Mouse (Mus musculus): ENCODE measurements around the gene Cdk11b. TPM values are rescaled to one million over a fixed set of nuclear protein-coding genes. Genes with fewer than 3 reads are reported as not detected.

Gene Cdk11b
- polyA plus RNA-seq, 1 experiment from 2014 or later = 50.0 TPM

DNA sequence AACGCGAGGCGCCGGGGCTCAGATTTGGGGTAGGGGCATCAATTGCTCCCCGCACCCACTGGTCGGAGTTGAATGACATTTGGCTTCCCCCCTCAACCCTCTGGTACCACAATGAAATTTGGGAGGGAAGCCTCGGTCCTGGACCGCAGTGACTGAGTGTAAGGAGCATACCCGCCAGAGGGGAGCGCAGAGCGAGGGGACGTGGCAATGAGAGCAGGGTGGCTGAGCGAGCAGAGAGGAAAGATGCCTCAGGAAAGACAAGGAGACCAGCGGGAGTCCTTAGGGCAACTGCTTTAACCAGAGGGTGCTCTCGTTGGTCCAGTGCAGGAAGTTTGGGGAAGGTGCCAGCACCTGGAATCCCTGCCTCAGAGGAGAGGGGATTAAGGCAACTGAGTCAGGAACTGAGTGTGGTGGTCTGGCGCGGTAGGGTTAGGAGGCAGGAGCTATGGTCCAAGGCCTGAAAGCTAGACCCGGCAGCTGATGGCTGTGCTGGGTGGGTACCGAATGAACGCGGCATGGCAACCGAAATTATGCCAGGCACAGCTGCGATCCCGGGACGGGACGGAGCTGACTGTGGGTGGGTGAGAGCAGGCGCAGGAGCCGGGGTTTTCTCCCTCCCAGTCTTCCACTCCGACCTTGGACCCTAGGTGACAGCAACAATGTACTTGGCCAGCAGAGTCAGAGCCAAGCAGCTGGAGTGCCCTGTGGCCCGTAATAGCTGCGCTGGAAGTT is 29.0 kb downstream of the Cdk11b start:
- peak; percentile 40 for ATAC-seq
- 2% methylated on average over 31 of the region's 31 CpGs for WGBS

GRCm38 (mm10) chr4:155654183-155654455 is 29.5 kb downstream of the Cdk11b start:
- H3K4me1 ChIP-seq (ENCODE audit: control insufficient read depth, insufficient read depth, low read depth, low read length) = peaks cover 27% of the 10 kb centered on the region
- peak overlapping the region; percentile 53 for H3K4me2 ChIP-seq (ENCODE audit: low read length)
- peaks cover 56% of the 10 kb centered on the region for H3K27me3 ChIP-seq (replicated peaks; ENCODE audit: control insufficient read depth, insufficient read depth, low read length)
- peaks cover 37% of the 10 kb centered on the region for H3K36me3 ChIP-seq (ENCODE audit: control insufficient read depth, insufficient read depth, low read length)
- peak overlapping the region; percentile 30; the same call in 1 of the 2 replicates for H3K9ac ChIP-seq (ENCODE audit: low read depth, low read length)
- no peak overlapping the region for H3K27ac ChIP-seq (ENCODE audit: low read depth, low read length)
- no peak for ATAC-seq
- no peaks in the 10 kb centered on the region for H3K9me3 ChIP-seq (ENCODE audit: control insufficient read depth, low read length)
- H3K4me3 ChIP-seq (ENCODE audit: low read length) = peak overlapping the region; percentile 28; the same call in 1 of the 2 replicates
- 6% methylated on average over 6 of the region's 6 CpGs for WGBS

More for the DNA sequence above, 29.0 kb downstream of the Cdk11b start:
- H3K9me3 ChIP-seq (ENCODE audit: control insufficient read depth, low read length) = no peaks in the 10 kb centered on the region
- peaks cover 39% of the 10 kb centered on the region for H3K36me3 ChIP-seq (ENCODE audit: control insufficient read depth, insufficient read depth, low read length)
- peak overlapping the region; percentile 56 for H3K9ac ChIP-seq (ENCODE audit: low read depth, low read length)
- peak overlapping the region; percentile 72 for H3K4me2 ChIP-seq (ENCODE audit: low read length)
- peaks cover 27% of the 10 kb centered on the region for H3K4me1 ChIP-seq (ENCODE audit: control insufficient read depth, insufficient read depth, low read depth, low read length)
- peaks cover 56% of the 10 kb centered on the region for H3K27me3 ChIP-seq (replicated peaks; ENCODE audit: control insufficient read depth, insufficient read depth, low read length)
- H3K4me3 ChIP-seq (ENCODE audit: low read length) = peak overlapping the region; percentile 36
- H3K27ac ChIP-seq (ENCODE audit: low read depth, low read length) = no peak overlapping the region

- Histone ChIP-seq H3K36me3 (ENCODE audit: control insufficient read depth, insufficient read depth, low read length) (peaks cover 36% of the 10 kb centered on the region), H3K4me3 (ENCODE audit: low read length) (peak overlapping the region; percentile 28), H3K9ac (ENCODE audit: low read depth, low read length) (peak overlapping the region; percentile 30), H3K4me1 (ENCODE audit: control insufficient read depth, insufficient read depth, low read depth, low read length) (peaks cover 27% of the 10 kb centered on the region), H3K9me3 (ENCODE audit: control insufficient read depth, low read length) (no peaks in the 10 kb centered on the region), H3K4me2 (ENCODE audit: low read length) (peak overlapping the region; percentile 53), H3K27me3 (replicated peaks; ENCODE audit: control insufficient read depth, insufficient read depth, low read length) (peaks cover 56% of the 10 kb centered on the region), H3K27ac (ENCODE audit: low read depth, low read length) (no peak overlapping the region)
- ATAC-seq = peak; percentile 38
- WGBS = 6% methylated on average over 52 of the region's 52 CpGs
Measured at GRCm38 (mm10) chr4:155654456-155655298, 30.0 kb downstream of the Cdk11b start.

DNA sequence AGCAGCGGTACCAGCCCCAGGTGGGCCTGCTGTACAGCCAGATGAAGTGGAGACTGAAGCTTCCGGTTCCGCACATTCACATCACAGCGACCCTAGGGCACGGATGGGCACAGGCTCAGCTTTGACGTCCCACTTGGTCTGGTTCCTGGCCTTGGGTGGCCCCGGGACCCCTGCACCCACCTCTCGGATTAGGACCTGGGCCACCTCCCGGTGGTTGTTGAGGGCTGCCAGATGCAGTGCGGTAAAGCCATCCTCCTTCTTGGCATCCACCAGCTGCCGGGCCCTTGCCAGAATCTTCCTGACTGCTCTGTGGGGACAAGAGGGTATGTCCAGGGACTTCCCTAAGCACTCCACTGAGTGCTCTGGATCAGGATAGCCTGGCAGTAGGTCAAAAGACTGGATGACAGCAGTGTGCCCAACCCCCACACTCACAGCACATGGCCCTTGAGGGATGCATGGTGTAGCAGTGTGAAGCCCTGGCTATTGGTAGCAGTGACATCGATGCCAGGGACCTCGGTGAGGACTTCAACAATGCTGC is 31.6 kb downstream of the Cdk11b start:
- ATAC-seq = no peak
- Histone ChIP-seq H3K9me3 (ENCODE audit: control insufficient read depth, low read length) (no peaks in the 10 kb centered on the region), H3K27me3 (replicated peaks; ENCODE audit: control insufficient read depth, insufficient read depth, low read length) (peaks cover 44% of the 10 kb centered on the region), H3K36me3 (ENCODE audit: control insufficient read depth, insufficient read depth, low read length) (peaks cover 22% of the 10 kb centered on the region), H3K4me2 (ENCODE audit: low read length) (no peak overlapping the region), H3K27ac (ENCODE audit: low read depth, low read length) (no peak overlapping the region), H3K4me3 (ENCODE audit: low read length) (no peak overlapping the region), H3K4me1 (ENCODE audit: control insufficient read depth, insufficient read depth, low read depth, low read length) (peaks cover 27% of the 10 kb centered on the region), H3K9ac (ENCODE audit: low read depth, low read length) (no peak overlapping the region)
- WGBS = 88% methylated on average over 13 of the region's 13 CpGs

DNA sequence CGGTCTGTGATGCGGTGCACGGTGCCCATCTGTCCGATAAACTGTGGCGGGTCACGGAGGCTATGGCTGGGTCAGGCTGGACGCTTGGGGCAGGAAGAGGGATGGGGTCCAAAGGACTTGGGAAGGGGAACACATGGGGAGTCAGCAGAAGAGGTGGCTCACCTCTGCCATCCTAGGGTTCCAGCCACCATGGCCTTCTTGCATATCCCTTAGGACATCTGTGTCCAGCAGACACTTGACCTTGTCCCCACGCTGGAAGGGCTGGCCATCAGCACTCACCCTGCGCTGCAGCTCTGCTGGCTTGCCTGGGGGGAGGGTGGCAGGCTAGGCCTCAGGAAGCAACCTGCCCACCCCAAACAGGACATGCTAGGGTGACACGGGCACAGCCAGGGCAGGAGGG is 34.3 kb downstream of the Cdk11b start:
- H3K4me2 ChIP-seq (ENCODE audit: low read length) = no peak overlapping the region
- H3K27ac ChIP-seq (ENCODE audit: low read depth, low read length) = no peak overlapping the region
- H3K9me3 ChIP-seq (ENCODE audit: control insufficient read depth, low read length) = no peaks in the 10 kb centered on the region
- no peak overlapping the region for H3K4me3 ChIP-seq (ENCODE audit: low read length)
- H3K27me3 ChIP-seq (replicated peaks; ENCODE audit: control insufficient read depth, insufficient read depth, low read length) = peaks cover 29% of the 10 kb centered on the region
- 88% methylated on average over 10 of the region's 10 CpGs for WGBS
- ATAC-seq = no peak
- peaks cover 11% of the 10 kb centered on the region for H3K4me1 ChIP-seq (ENCODE audit: control insufficient read depth, insufficient read depth, low read depth, low read length)
- peaks cover 21% of the 10 kb centered on the region for H3K36me3 ChIP-seq (ENCODE audit: control insufficient read depth, insufficient read depth, low read length)
- H3K9ac ChIP-seq (ENCODE audit: low read depth, low read length) = no peak overlapping the region

DNA sequence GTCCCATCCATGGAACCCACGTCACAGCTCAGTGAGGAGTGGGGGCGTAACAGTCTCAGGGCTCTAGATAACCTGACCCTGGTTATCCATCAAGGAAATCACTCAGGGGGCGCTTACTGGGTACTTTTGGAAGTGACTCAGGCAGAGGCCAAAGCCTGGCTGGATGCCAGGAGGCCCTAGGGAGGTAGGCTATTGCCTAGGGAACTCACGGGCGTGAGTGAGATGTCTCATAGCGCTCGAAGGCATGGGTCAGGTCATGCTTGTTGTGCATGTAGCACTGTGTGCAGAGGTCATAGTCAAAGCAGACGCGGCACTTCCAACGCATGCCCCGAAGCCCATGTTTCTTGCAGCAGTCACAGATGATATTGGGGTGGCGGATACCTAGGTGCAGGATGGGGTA is 36.0 kb downstream of the Cdk11b start:
- ATAC-seq = no peak
- Histone ChIP-seq H3K9ac (ENCODE audit: low read depth, low read length) (no peak overlapping the region), H3K36me3 (ENCODE audit: control insufficient read depth, insufficient read depth, low read length) (peaks cover 23% of the 10 kb centered on the region), H3K27ac (ENCODE audit: low read depth, low read length) (no peak overlapping the region), H3K4me2 (ENCODE audit: low read length) (no peak overlapping the region), H3K27me3 (replicated peaks; ENCODE audit: control insufficient read depth, insufficient read depth, low read length) (peaks cover 13% of the 10 kb centered on the region), H3K4me1 (ENCODE audit: control insufficient read depth, insufficient read depth, low read depth, low read length) (no peaks in the 10 kb centered on the region), H3K4me3 (ENCODE audit: low read length) (no peak overlapping the region), H3K9me3 (ENCODE audit: control insufficient read depth, low read length) (no peaks in the 10 kb centered on the region)
- WGBS = 83% methylated on average over 12 of the region's 12 CpGs

DNA sequence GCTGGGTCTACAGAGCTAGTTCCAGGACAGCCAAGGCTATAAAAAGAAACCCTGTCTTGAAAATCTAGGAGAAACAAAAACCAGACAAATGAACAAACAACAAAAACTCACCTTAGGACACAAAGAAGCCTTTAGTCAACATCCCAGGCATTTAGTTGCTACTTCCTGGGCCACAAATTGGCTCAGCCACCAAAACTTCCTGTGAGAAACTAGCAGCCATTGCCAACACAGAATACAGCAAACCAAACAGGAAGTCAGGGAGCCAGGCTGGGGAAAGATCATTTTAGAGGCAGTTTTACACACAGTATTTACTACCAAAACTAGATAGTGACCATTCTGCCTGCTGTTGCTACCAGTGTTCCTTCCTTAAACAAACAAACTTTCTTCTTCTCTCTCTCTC is 42.2 kb downstream of the Cdk11b start:
- Histone ChIP-seq H3K9ac (ENCODE audit: low read depth, low read length) (no peak overlapping the region), H3K4me2 (ENCODE audit: low read length) (no peak overlapping the region), H3K27ac (ENCODE audit: low read depth, low read length) (no peak overlapping the region), H3K9me3 (ENCODE audit: control insufficient read depth, low read length) (no peaks in the 10 kb centered on the region), H3K4me1 (ENCODE audit: control insufficient read depth, insufficient read depth, low read depth, low read length) (peaks cover 6% of the 10 kb centered on the region), H3K36me3 (ENCODE audit: control insufficient read depth, insufficient read depth, low read length) (peaks cover 6% of the 10 kb centered on the region; the same call in 1 of the 2 replicates), H3K4me3 (ENCODE audit: low read length) (no peak overlapping the region), H3K27me3 (replicated peaks; ENCODE audit: control insufficient read depth, insufficient read depth, low read length) (no peaks in the 10 kb centered on the region)
- no peak for ATAC-seq

DNA sequence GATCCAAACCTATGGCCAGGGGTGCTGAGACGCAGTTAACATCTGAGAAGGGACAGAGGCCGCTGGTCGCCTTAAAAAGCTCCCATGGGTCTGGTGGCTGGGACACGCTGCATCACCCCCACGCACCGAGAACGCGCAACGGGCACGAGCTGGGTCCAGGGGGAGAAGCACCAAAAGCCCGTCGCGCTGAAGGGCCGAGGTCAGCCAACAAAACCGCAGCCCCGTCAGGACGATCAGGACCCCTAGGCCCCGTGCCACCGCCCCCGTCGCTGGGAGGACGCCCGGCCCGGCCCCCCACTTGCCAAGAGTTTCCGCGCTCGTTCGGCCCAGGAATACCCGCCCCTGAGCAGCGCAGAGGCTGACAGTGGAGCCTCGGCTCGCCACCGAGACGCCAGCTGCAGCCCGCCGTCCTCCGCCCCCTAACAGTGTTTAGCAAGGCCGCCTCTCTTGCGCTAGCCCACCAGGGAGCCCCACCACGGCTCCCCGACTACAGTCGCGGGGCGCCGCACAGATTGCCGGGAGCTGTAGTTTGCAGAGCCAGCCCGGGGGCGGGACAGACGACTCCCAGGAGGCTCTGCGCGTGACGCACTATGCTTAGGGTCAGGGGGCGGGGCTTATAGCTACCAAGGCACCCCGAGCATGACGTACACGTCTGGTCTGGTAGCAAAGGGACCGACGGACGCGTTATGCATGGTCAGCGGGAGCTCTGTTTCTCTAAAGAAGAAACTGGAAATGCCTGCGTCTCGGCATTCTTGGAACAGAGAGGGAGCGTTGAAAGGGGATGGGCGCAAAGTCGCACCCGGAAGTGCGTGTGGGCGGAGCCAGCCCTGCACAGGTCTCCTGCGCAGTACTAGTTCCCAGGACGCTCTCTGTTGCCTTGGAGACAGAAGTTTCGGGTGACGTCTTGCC is 44.3 kb downstream of the Cdk11b start, which contains the start of gene Mib2:
Gene Mib2 (minus strand): TSS at position 510 of the 909 bp plus-strand sequence.
- WGBS = under 1% methylated on average over 73 of the region's 73 CpGs
- H3K4me3 ChIP-seq (ENCODE audit: low read length) = peak within 1 kb of the TSS; percentile 92
- H3K4me1 ChIP-seq (ENCODE audit: control insufficient read depth, insufficient read depth, low read depth, low read length) = peaks cover 6% of the 10 kb centered on the region
- H3K9ac ChIP-seq (ENCODE audit: low read depth, low read length) = peak within 1 kb of the TSS; percentile 89
- 0 out of 2 replicates have a peak, but pooled peaks cover 4% of the 10 kb centered on the region for H3K36me3 ChIP-seq (ENCODE audit: control insufficient read depth, insufficient read depth, low read length)
- H3K27ac ChIP-seq (ENCODE audit: low read depth, low read length) = peak within 1 kb of the TSS; percentile 89
- ATAC-seq = peak; percentile 99
- no peaks in the 10 kb centered on the region for H3K9me3 ChIP-seq (ENCODE audit: control insufficient read depth, low read length)
- peak within 1 kb of the TSS; percentile 66 for H3K4me2 ChIP-seq (ENCODE audit: low read length)
- H3K27me3 ChIP-seq (replicated peaks; ENCODE audit: control insufficient read depth, insufficient read depth, low read length) = no peaks in the 10 kb centered on the region
